Mouse (Mus musculus): ENCODE measurements around the gene Arhgef33. TPM values are rescaled to one million over a fixed set of nuclear protein-coding genes. Genes with fewer than 3 reads are reported as not detected.
A peak's percentile ranks its signal among the peaks of the same experiment; 100 is the strongest.
"Not testable (repeated sequence)": the region's sequence is repeated elsewhere in the genome, so short reads cannot be mapped to it uniquely, and the experiment has no call there.

The Arhgef33 gene
- total RNA-seq (2014; fragmentation: Nextera tagmentation) = 1.0 TPM in 1 of 2 replicates, not detected in the other
- 4.1 TPM in 1 of 2 replicates, not detected in the other for total RNA-seq (2017)

GRCm38 (mm10) chr17:80307251-80307650 lies at the start of gene Arhgef33:
Arhgef33 (plus strand) TSS chr17:80307407.
- ATAC-seq (replicated peaks; ENCODE audit: poor library complexity, severe bottlenecking) = peak; percentile 53

- no peak for ATAC-seq (replicated peaks; ENCODE audit: poor library complexity, severe bottlenecking)
Measured at GRCm38 (mm10) chr17:80267065-80267464, 40.1 kb upstream of the Arhgef33 start.

DNA sequence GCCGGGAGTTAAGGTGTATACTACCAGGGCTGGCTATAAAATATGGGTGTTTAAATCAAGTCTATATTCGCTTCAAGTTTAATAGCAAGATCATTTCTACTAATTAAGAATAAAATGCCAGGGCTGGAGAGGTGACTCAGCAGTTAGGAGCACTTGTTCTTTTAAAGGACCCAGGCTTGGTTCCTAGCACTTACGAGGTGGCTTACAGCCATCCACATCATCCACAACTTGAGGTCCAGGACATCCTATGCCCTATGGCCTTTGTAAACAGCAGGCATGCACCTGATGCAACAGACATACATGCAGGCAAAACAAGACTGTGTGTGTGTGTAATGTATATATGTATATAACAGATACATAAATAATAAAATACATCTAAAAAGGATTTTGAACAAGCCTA lies 39.1 kb upstream of the Arhgef33 start:
- ATAC-seq (replicated peaks; ENCODE audit: poor library complexity, severe bottlenecking) = no peak

DNA sequence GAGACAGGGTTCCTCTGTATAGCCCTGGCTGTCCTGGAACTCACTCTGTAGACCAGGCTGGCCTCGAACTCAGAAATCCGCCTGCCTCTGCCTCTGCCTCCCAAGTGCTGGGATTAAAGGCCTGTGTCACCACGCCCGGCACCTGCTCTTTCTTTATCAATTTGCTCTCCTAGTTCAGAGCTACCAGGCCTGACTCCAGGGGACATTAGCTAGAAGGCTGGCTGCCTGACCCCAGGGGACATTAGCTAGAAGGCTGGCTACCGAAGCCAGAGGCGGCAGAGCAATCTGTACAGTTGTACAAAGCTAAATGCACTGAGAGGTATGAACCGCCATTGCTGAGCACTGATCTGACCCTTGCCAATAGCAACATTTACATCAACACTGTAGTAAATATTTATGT lies 36.6 kb upstream of the Arhgef33 start:
- not testable (repeated sequence) for ATAC-seq (replicated peaks; ENCODE audit: poor library complexity, severe bottlenecking)

GRCm38 (mm10) chr17:80278255-80278654 lies 29.0 kb upstream of the Arhgef33 start:
- ATAC-seq (replicated peaks; ENCODE audit: poor library complexity, severe bottlenecking) = no peak

GRCm38 (mm10) chr17:80279340-80280070 lies 27.7 kb upstream of the Arhgef33 start:
- no peak for ATAC-seq (replicated peaks; ENCODE audit: poor library complexity, severe bottlenecking)

DNA sequence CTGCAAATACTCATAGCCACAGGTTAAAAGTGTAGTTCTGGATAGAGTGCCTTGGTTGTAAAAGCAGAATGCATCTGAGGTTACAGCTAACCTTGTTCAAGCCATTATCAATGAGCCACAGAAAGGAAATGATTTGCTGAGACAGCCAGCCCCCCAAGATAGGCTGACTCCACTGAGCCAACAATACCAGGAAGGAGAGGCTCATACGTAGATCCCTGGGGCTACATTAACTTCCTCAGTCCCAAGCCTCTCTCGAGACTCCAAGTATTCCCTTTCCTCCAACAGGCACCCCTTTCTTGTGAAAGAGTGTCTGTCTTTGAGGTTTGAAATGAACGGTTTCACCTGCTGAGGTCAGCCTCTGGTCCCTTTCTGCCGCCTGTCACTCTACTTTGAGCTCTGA lies 22.8 kb upstream of the Arhgef33 start:
- no peak for ATAC-seq (replicated peaks; ENCODE audit: poor library complexity, severe bottlenecking)

- peak; percentile 33 for ATAC-seq (replicated peaks; ENCODE audit: poor library complexity, severe bottlenecking)
Measured at GRCm38 (mm10) chr17:80288012-80288411, 19.2 kb upstream of the Arhgef33 start.

DNA sequence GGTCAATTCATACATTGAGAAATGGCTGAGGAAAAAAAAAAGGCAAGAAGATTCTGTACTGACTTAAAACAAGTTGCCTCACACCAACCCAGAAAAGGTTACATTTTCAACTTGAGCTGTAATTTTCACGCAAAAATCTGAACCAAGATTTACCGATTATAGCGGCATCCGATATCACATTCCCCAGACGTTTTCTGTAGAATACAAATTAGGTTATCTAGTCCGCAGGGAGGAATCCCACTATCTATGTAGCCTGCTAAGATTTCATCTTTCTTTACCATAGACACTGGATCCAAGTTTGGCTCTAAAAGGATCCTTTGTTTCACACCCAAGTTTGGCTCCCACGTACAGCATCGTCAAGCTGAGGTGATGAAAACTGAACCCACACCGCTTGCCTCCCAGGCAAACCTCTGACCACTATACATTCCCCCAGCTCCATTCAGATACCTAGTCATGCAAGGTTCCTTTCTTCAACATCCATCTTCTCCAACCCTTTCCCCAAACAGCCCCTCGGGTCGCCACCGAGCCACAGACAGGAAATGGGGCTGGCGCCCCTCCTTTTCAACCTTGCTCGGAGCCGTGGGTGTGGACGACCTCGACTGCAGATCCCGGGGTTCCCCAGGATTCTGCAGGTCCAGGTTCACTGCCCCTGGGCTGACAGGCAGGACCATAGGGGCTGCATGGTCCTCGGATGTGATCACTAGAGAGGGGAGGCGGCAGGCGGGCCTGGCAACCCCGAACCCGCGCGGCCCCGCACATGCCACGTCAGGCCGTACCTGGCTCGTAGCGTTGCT lies 17.7 kb upstream of the Arhgef33 start:
- peak; percentile 4; the same call in 1 of the 2 replicates for ATAC-seq (replicated peaks; ENCODE audit: poor library complexity, severe bottlenecking)

GRCm38 (mm10) chr17:80290074-80290657 lies 17.0 kb upstream of the Arhgef33 start, which contains the start of the genes Morn2 and Dhx57:
Morn2 (plus strand) TSS chr17:80290203.
Dhx57 (minus strand) TSS chr17:80290476.
- peak; percentile 97 for ATAC-seq (replicated peaks; ENCODE audit: poor library complexity, severe bottlenecking)

- ATAC-seq (replicated peaks; ENCODE audit: poor library complexity, severe bottlenecking) = no peak
Measured at GRCm38 (mm10) chr17:80291148-80291547, 16.1 kb upstream of the Arhgef33 start.

DNA sequence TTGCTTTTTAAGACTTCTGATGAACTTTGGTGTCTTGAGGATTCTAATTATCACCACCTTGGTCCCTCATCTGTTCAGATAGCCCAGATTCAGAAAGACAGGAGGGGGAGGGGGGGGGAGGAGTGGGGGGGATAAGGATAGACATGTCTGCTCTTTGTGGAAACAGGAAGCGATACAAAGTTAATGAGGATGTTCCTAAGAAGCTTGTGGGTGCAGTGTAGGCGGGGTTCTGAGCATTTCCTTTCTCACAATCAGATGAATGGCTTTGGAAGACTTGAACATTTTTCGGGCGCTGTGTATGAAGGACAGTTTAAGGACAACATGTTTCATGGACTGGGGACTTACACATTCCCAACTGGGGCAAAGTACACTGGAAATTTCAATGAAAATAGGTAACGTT lies 11.9 kb upstream of the Arhgef33 start:
- ATAC-seq (replicated peaks; ENCODE audit: poor library complexity, severe bottlenecking) = peak; percentile 85

GRCm38 (mm10) chr17:80298844-80299243 lies 8.4 kb upstream of the Arhgef33 start:
- no peak for ATAC-seq (replicated peaks; ENCODE audit: poor library complexity, severe bottlenecking)

- ATAC-seq (replicated peaks; ENCODE audit: poor library complexity, severe bottlenecking) = no peak
Measured at GRCm38 (mm10) chr17:80311761-80312160, 4.6 kb downstream of the Arhgef33 start.

DNA sequence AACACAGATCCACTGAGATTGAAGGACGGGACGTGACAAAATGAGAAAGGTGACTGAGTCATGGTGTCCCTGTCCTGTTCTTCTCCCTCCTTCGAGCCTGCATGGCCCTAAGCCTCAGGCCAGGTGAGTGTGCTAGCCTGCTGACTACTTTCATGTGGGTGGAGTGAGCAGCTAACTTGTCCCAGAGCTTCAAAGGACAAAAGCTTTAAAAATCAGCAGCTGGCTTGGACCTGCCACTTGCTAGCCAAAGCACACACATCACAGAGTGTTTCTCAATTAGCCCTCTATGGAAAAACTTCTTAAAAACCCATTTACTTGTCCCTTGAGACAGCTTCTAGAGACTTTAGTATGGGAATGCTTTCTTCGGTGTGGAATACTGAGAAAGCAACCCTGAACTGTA lies 5.2 kb downstream of the Arhgef33 start:
- no peak for ATAC-seq (replicated peaks; ENCODE audit: poor library complexity, severe bottlenecking)

DNA sequence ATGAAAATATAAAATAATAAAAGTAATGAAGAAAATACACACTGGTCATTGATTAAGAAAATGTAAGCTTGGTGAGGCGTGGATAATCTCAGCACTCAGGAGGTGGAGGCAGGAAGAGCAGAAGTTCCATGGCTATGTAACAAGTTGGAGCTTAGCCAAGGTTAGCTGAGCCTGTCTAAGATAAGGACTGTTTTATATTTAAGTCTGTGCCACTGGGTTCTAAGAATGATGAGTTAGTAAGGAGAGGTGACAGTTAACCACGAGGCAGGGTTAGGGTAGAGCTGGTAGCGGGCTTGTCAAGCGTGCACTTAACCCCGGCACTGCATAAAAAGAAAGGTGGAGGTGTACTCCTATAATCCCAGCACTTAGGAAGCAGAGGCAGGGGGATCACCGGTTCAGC lies 15.0 kb downstream of the Arhgef33 start:
- no peak for ATAC-seq (replicated peaks; ENCODE audit: poor library complexity, severe bottlenecking)

- ATAC-seq (replicated peaks; ENCODE audit: poor library complexity, severe bottlenecking) = no peak
Measured at GRCm38 (mm10) chr17:80323015-80323414, 15.8 kb downstream of the Arhgef33 start.

- ATAC-seq (replicated peaks; ENCODE audit: poor library complexity, severe bottlenecking) = peak; percentile 89
Measured at GRCm38 (mm10) chr17:80323658-80324057, 16.5 kb downstream of the Arhgef33 start.

- no peak for ATAC-seq (replicated peaks; ENCODE audit: poor library complexity, severe bottlenecking)
Measured at GRCm38 (mm10) chr17:80324521-80324920, 17.3 kb downstream of the Arhgef33 start.

DNA sequence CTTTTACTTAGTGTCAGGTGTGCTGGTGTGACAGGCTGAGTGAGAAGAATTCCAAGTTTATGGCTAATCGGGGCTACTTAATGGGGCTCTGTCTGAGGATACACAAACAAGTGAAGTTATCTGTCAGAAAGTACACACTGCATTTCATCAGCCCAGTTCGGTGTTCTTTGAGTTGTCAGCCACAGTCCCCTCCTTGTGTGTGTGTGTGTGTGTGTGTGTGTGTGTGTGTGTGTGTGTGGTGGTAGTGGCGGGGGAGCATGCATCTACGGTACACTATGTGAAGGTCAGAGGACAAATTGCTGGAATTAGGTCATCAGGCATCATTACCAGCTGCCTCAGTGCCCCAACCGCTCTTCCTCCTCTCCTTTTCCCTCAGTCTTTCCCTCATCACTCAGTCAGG lies 18.2 kb downstream of the Arhgef33 start:
- ATAC-seq (replicated peaks; ENCODE audit: poor library complexity, severe bottlenecking) = no peak

DNA sequence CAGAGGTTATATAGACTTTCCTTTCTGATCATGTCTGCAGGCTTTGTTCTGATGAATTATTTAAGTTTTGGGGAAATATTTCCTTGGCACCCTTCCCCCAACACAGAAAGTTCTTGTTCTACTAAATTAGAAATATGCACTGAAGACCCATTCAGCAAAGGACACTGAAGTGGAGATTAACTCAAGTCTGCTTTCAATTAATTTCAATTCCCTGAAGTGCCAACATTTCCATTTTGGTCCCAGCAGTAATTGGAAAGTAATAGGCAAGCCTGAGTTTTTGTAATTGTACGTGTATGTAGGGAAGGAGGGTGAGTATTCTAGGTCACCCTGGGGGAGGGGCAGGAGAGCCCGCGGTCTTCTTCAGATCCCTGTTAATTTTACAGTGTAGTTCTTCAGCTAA lies 19.2 kb downstream of the Arhgef33 start:
- ATAC-seq (replicated peaks; ENCODE audit: poor library complexity, severe bottlenecking) = no peak
